Mouse (Mus musculus) lung, adult 10 weeks (tissue): Measurements from ENCODE around the gene Agrp. TPM values are rescaled to one million over a fixed set of nuclear protein-coding genes. Genes with fewer than 3 reads are reported as not detected.

Experiments used
- polyA plus RNA-seq: library from polyadenylated mRNA; stranded (reverse); fragments of 350-450 nt; fragmentation: Illumina TruSeq; extraction: RNeasy Lipid Tissue Mini Kit (QIAGEN cat#74804); gene quantifications from one replicate; pipeline ENCODE4 v1.2.3, GENCODE M21; 2014; ENCODE audit warnings: low read depth, low replicate concordance; ENCODE audit not compliant: insufficient read depth

Agrp gene
- polyA plus RNA-seq: 4.4 TPM

GRCm38 (mm10) chr8:105636963-105637510, at the start of gene Agrp:
TSS of gene Agrp (minus strand) at chr8:105637393.

GRCm38 (mm10) chr8:105685796-105686308, 48.7 kb upstream of the Agrp start, which contains the start of gene Carmil2:
TSS of gene Carmil2 (plus strand) at chr8:105686274.

GRCm38 (mm10) chr8:105636018-105636962, 903 bp downstream of the Agrp start, which contains the start of gene Ctcf:
TSS of gene Ctcf (plus strand) at chr8:105636568.

GRCm38 (mm10) chr8:105604804-105605381, 32.3 kb downstream of the Agrp start, which contains the start of gene Ripor1:
TSS of gene Ripor1 (plus strand) at chr8:105605255.

GRCm38 (mm10) chr8:105565952-105566702, 71.1 kb downstream of the Agrp start, which contains the start of gene Atp6v0d1:
TSS of gene Atp6v0d1 (minus strand) at chr8:105566047.

GRCm38 (mm10) chr8:105518436-105519313, 118.5 kb downstream of the Agrp start, which contains the start of gene Hsd11b2:
TSS of gene Hsd11b2 (plus strand) at chr8:105518755.

Other genes with a start within 250 kb of the Agrp start
- gene Kctd19, start 223.9 kb downstream of the Agrp start, polyA plus RNA-seq: 0.21 TPM
- gene Lrrc36, start 223.8 kb downstream of the Agrp start, polyA plus RNA-seq: 6.2 TPM
- 588 TPM for gene Tppp3, start 165.9 kb downstream of the Agrp start, polyA plus RNA-seq
- gene Zdhhc1, start 140.5 kb downstream of the Agrp start, polyA plus RNA-seq: 33.8 TPM
- 0.74 TPM for gene Hsd11b2, start 118.6 kb downstream of the Agrp start, polyA plus RNA-seq
- 95.5 TPM for gene Atp6v0d1, start 71.3 kb downstream of the Agrp start, polyA plus RNA-seq
- 24.7 TPM for gene Ripor1, start 32.1 kb downstream of the Agrp start, polyA plus RNA-seq
- gene Ctcf, start 825 bp downstream of the Agrp start, polyA plus RNA-seq: 25.0 TPM
- gene Carmil2, start 48.9 kb upstream of the Agrp start, polyA plus RNA-seq: 2.7 TPM
- 22.3 TPM for gene Acd, start 63.7 kb upstream of the Agrp start, polyA plus RNA-seq
- 12.1 TPM for gene Pard6a, start 63.8 kb upstream of the Agrp start, polyA plus RNA-seq
- gene 4933405L10Rik, start 70.3 kb upstream of the Agrp start, polyA plus RNA-seq: not detected
- 4.8 TPM for gene Enkd1, start 70.8 kb upstream of the Agrp start, polyA plus RNA-seq
- 9.4 TPM for gene Gfod2, start 121.3 kb upstream of the Agrp start, polyA plus RNA-seq
- gene Ranbp10, start 190.0 kb upstream of the Agrp start, polyA plus RNA-seq: 7.8 TPM
- 3.0 TPM for gene Tsnaxip1, start 190.3 kb upstream of the Agrp start, polyA plus RNA-seq
- gene Cenpt, start 215.9 kb upstream of the Agrp start, polyA plus RNA-seq: 8.7 TPM
- gene Thap11, start 217.7 kb upstream of the Agrp start, polyA plus RNA-seq: 29.0 TPM
- 73.5 TPM for gene Nutf2, start 223.2 kb upstream of the Agrp start, polyA plus RNA-seq
- 11.8 TPM for gene Edc4, start 243.5 kb upstream of the Agrp start, polyA plus RNA-seq